Mouse (Mus musculus) naive thymus-derived CD4-positive, alpha-beta T cell, adult 2 months (primary cell): Measurements from ENCODE around the gene Hs3st1.
"Not testable (repeated sequence)": the region's sequence is repeated elsewhere in the genome, so short reads cannot be mapped to it uniquely, and the experiment has no call there.

Source experiments
- DNase-seq: peaks from one replicate; pipeline ENCODE4 v3.0.0-alpha.2; 2011; ENCODE audit warnings: low read depth

Hs3st1 gene

DNA sequence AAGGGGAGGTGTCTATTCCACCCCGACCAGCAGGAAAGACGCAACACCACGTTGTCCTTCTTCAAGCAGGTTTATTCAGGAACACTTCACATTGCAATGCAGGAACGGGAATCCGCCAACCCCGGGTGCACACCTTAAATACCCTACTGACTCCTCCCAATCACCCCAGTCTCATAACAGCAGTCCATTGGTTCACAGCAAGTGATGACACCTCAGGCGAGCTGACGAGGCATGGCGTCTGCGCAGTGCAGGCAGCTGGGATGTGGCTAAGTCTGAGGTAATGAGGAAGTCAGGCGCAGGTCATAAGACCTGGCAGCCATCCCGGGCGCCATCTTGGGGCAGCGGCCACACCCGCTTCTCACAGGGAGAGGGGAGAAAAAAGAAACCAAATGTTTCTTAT, at the start of gene Hs3st1:
Gene Hs3st1 (minus strand): TSS at position 101 of the 400 bp plus-strand sequence.
- DNase-seq = not testable (repeated sequence)

DNA sequence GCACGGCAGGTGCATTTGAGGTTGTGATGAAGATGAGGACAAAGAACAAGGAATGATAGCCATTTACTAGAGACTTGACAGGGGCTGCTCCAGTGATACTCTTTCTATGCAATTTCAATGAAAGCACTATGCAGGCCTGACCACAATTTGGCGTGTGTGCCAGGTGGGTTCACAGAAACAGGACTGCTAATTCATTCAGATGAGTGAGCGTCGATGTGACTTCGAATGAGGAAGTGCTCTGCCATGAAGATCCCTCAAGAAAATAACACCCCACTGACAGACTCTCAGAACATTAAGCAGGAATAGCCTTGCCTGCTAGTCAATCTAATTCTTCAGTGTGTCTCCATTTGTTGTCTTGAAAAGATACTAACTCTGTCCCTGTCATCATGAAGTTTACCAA, 49.4 kb upstream of the Hs3st1 start:
- no peak for DNase-seq

DNA sequence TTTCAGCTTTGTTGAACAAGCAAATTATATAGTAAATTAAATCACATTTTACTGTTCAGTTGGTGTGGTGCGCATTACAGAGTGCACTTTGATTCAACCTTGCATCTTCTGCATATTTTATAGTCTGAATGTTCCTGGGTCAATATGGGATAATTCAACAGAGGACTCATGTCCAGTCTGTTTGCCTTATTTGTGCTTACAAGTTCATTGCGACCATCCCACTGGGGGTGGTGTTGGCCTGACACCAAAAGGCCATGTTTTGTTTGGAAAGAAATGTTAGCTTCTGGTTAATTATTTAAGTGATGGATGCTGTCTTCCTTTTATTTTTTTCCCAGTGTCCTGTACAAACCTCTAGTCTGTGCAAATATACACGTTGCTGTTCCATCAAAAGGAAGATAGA, 48.7 kb upstream of the Hs3st1 start:
- no peak for DNase-seq

DNA sequence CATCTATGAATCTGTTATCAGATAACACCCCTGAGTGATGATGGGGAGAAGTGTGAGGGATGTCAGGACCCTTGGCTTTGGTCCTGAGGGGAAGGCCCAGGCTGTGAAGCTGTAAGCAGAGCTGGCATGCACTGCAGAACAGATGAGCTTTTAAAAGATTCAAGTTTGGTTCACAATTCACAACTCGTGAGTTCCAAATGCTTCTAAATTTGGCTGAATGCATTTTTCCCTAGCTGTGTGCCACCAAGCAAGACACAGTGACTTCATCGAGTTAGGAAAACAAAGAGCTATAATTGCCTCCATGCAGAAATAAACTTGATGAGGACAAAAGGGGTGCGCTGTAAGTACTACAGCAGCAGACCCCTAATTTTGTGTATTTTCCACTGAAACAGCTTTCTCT, 48.2 kb upstream of the Hs3st1 start:
- no peak for DNase-seq

- no peak for DNase-seq
Observed at GRCm38 (mm10) chr5:39802110-39802509, 46.8 kb upstream of the Hs3st1 start.

- no peak for DNase-seq
Observed at GRCm38 (mm10) chr5:39777094-39777710, 21.9 kb upstream of the Hs3st1 start.

DNA sequence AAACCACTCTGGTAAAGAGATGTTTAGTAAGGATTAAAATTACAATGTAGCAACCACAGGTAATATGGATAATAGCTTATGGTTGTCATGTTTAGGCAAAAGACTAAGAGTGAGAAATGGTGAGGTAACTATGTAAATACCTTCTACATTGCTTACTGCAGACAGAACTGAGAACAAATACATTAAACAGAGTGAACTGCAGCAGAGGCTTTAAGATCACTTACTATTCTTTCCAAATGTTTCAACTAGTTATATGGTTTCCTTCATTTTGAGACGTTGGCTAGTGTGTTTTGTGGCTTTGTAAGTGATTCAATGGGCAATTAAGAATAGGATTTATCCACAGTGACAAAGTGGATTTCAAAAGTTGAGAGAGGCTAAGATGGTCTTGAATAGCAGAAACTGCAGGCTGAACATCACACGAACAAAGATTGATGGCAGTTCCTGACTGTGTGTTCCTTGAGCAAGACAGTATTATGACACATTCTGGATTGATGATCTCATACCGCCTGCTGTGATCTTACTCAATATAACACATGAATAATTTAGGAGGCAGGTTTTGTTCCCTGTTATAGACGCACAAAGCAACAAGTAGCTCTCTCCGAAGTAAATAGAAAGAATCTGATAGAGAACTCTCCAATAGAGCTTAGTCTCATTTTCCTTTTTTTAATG, 16.5 kb upstream of the Hs3st1 start:
- DNase-seq = no peak

DNA sequence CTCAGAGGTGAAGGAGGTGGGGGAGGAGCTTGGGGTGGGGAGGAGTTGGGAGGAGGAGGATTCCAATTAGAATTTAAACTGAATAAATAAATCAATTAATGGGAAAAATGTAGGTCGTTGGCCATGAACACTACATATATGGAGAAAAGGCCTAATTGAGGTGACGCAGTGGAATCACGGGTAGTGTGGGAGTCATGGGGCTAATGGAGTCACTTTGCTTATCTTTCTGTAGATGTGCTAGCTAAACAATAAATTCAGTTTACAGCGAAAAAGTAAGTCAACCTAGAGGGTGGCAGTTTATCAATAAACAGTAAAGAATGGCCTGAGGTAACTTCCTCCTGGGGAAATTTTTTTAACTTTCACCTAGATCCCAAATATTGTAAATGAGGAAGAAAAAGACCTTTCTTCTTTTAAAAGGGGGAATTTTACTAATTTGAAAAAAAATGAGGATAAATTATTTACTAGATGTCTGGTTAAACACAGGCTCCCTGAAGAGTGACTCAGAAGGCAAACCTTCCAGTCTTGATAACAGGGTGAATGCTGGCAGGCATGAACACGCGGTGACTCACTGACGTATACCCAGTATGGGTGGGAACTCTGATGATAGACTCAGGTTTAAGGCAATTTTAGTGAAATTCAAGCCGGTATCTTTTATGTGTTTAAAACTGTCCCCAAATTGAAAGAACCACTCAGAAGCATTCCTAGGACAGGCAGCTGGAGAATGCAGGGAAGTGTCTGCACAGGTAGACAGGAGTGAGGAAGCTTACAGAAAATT, 6.6 kb upstream of the Hs3st1 start:
- no peak for DNase-seq

- DNase-seq = no peak
Observed at GRCm38 (mm10) chr5:39758890-39759475, 3.7 kb upstream of the Hs3st1 start.

- DNase-seq = no peak
Observed at GRCm38 (mm10) chr5:39736843-39737242, 18.4 kb downstream of the Hs3st1 start.

DNA sequence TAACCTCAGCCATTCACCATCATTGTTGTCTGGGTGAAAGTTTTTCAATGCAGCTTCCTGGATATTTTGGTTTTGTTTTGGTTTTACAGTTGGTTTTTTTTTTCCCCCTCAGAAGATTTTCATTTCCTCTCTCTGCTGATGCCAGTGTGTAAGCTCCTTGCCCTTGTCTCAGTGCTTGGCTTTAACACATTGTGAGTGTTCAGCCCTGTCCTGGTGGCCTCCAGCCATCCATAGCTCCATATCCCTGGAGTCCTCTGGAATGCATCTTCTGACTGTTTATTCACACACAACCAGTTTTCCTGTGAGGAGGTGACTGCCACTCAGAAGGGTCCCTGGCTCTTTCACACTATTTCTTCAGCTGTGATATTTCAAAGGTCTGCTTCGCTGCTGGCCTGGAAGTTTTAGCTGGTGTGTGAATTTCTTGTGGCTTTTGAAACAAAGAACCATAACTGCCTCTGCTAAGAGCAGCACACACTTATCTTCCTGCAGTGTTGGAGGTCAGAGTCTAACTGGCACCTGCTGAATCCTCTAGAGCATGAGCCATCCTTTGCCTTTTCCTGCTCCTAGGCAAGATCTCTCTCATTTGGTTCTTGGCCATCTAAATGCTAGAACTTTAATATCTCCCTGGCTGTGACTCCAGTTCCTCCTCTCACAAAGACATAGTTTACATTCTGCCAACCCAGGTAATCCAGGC, 21.4 kb downstream of the Hs3st1 start:
- DNase-seq = no peak

DNA sequence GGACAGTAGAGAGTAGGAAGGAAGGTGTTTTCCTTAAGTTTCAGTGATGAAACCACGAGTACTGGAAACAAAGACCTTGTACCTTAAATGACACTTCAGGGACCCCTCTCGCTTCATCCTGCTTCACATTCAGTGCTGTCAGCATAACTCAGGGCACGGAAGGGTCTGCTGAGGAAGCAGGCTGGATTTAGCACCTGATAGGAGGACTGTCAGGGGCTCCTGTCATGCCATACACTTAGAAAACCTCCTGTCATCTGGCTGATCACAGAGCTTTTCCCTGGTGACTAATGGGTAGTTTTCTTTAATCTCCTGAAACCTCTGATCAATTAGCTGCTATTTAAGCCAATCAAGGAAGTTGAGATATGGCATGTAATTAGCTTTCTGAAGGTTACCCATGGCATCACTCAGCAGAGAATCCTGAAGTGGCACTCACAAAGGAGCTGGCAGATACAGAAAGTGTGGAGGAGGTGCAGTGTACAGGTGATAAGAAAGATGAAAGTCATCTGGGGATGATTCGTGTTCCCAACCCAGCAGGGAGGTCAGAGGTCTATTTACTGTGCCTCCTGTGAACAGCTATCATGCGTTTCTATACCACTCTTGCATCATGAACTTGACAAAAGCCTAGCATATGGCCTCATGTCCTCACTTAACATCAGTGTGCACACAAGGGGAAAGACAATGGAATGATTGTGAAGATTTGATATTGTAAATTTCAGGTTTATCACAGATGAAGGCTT, 22.1 kb downstream of the Hs3st1 start:
- no peak for DNase-seq

GRCm38 (mm10) chr5:39715694-39716550, 39.4 kb downstream of the Hs3st1 start:
- no peak for DNase-seq

GRCm38 (mm10) chr5:39715193-39715592, 40.1 kb downstream of the Hs3st1 start:
- DNase-seq = no peak

DNA sequence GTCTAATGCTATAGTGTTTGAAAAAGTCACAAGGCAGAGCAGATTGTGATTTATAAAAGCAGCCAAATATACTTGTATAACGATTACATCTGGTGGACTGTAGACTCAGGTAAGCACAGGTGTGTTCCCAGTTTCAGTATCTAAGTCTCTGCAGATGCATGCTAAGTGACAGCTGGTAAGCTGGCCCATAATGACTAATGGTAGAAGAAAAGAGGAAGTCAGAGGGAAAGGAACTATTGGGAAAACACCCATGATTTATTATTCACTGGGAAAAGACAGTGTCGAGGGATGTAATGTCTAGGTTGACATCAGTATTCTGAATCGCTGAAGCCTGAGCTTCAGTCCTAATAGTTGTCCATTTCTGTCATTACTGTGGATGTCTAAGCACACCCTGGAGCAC, 49.7 kb downstream of the Hs3st1 start:
- no peak for DNase-seq

GRCm38 (mm10) chr5:39660826-39661225, 94.4 kb downstream of the Hs3st1 start:
- DNase-seq = no peak

DNA sequence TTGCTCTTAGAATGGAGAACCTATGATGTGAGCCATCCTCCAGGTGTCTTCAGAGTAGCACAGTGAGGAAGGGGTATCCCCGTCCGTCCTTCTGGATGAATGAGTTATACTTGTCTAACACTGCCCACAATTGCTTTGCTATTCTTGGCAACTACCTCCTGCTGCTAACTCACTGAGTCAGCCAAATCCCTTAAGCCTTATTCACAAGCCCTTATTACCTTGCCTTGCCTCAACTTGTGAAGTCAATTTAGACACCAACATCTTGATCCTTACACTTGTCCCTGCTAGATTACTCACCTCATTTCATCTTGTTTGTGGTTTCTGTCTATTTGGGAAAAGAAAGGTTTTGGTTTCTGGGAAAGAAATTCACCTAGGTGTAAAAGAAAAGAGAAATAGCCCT, 95.9 kb downstream of the Hs3st1 start:
- no peak for DNase-seq

GRCm38 (mm10) chr5:39644827-39645380, 110.4 kb downstream of the Hs3st1 start:
- no peak for DNase-seq

GRCm38 (mm10) chr5:39643924-39644826, 111.1 kb downstream of the Hs3st1 start:
- DNase-seq = no peak
